Mouse (Mus musculus): ENCODE results near the gene Ankrd33b. TPM values are rescaled to one million over a fixed set of nuclear protein-coding genes. Genes with fewer than 3 reads are reported as not detected.

Ankrd33b gene
- total RNA-seq, 2 experiments from 2014 or later, result 4.9 to 5.3 TPM

GRCm38 (mm10) chr15:31272695-31273094 lies 94.8 kb downstream of the Ankrd33b start:
- no peak for DNase-seq (ENCODE audit: low spot score in 2 of 2)

GRCm38 (mm10) chr15:31269558-31269957 lies 98.0 kb downstream of the Ankrd33b start:
- DNase-seq (ENCODE audit: low spot score in 2 of 2), result no peak

GRCm38 (mm10) chr15:31268148-31268547 lies 99.4 kb downstream of the Ankrd33b start:
- DNase-seq (ENCODE audit: low spot score in 2 of 2), result no peak

- no peak for DNase-seq (ENCODE audit: low spot score in 2 of 2)
Observed at GRCm38 (mm10) chr15:31265845-31266244, 101.7 kb downstream of the Ankrd33b start.

GRCm38 (mm10) chr15:31265404-31265803 lies 102.1 kb downstream of the Ankrd33b start:
- no peak for DNase-seq (ENCODE audit: low spot score in 2 of 2)

- DNase-seq (ENCODE audit: low spot score in 2 of 2), result peak; percentile 53 to 78
Observed at GRCm38 (mm10) chr15:31264827-31265226, 102.7 kb downstream of the Ankrd33b start.

GRCm38 (mm10) chr15:31262361-31262760 lies 105.2 kb downstream of the Ankrd33b start:
- DNase-seq (ENCODE audit: low spot score in 2 of 2), result no peak

- no peak for DNase-seq (ENCODE audit: low spot score in 2 of 2)
Observed at GRCm38 (mm10) chr15:31261094-31261493, 106.4 kb downstream of the Ankrd33b start.

- DNase-seq (ENCODE audit: low spot score in 2 of 2), result no peak
Observed at GRCm38 (mm10) chr15:31258693-31259439, 108.7 kb downstream of the Ankrd33b start.

GRCm38 (mm10) chr15:31258029-31258692 lies 109.4 kb downstream of the Ankrd33b start:
- no peak for DNase-seq (ENCODE audit: low spot score in 2 of 2)

- DNase-seq (ENCODE audit: low spot score in 2 of 2), result no peak
Observed at GRCm38 (mm10) chr15:31257329-31257728, 110.2 kb downstream of the Ankrd33b start.

- no peak for DNase-seq (ENCODE audit: low spot score in 2 of 2)
Observed at GRCm38 (mm10) chr15:31255762-31256161, 111.8 kb downstream of the Ankrd33b start.

- DNase-seq (ENCODE audit: low spot score in 2 of 2), result no peak
Observed at GRCm38 (mm10) chr15:31254939-31255535, 112.5 kb downstream of the Ankrd33b start.

GRCm38 (mm10) chr15:31253963-31254362 lies 113.6 kb downstream of the Ankrd33b start:
- DNase-seq (ENCODE audit: low spot score in 2 of 2), result no peak

- DNase-seq (ENCODE audit: low spot score in 2 of 2), result no peak
Observed at GRCm38 (mm10) chr15:31253380-31253779, 114.1 kb downstream of the Ankrd33b start.

- no peak for DNase-seq (ENCODE audit: low spot score in 2 of 2)
Observed at GRCm38 (mm10) chr15:31252590-31253311, 114.8 kb downstream of the Ankrd33b start.

GRCm38 (mm10) chr15:31251189-31251588 lies 116.3 kb downstream of the Ankrd33b start:
- DNase-seq (ENCODE audit: low spot score in 2 of 2), result no peak

- DNase-seq (ENCODE audit: low spot score in 2 of 2), result no peak
Observed at GRCm38 (mm10) chr15:31250676-31251075, 116.8 kb downstream of the Ankrd33b start.

- no peak for DNase-seq (ENCODE audit: low spot score in 2 of 2)
Observed at GRCm38 (mm10) chr15:31250027-31250426, 117.5 kb downstream of the Ankrd33b start.

GRCm38 (mm10) chr15:31248882-31249281 lies 118.6 kb downstream of the Ankrd33b start:
- no peak for DNase-seq (ENCODE audit: low spot score in 2 of 2)

- DNase-seq (ENCODE audit: low spot score in 2 of 2), result no peak
Observed at GRCm38 (mm10) chr15:31247035-31247434, 120.5 kb downstream of the Ankrd33b start.

GRCm38 (mm10) chr15:31245934-31246333 lies 121.6 kb downstream of the Ankrd33b start:
- DNase-seq (ENCODE audit: low spot score in 2 of 2), result no peak
